Mouse (Mus musculus): ENCODE results near the gene Ghrhr.

DNA sequence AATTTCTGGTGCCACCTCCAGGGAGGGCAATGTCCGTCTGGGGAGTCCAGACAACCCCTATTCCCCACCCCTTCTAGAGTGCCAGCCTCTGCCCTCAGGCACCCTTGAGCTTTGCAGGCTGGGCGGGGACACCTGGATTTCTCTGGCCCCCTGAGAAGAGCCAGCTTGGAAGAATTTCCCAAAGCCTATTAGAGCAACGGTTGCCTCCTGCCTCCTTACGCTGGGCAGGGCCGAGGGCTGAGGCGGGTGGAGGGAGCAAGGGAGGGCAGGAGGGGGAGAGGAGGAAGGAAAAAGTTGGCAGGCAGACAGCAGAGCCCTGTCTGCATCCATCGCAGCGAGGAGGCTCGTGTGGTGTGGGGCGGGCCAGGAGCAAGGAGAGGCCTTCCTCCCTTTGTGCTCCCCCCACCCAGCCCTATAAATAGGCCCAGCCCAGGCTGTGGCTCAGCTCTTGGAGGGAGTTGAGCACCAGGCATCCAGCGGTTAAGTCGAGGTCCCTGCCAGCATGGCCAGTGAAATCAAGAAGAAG, 40.0 kb upstream of the Ghrhr start, which contains the start of gene Aqp1:
- no peak for TF ChIP-seq HCFC1 (IDR thresholded peaks at IDR 0.05; ENCODE audit: low read depth, low read length)
- TF ChIP-seq CHD2 (IDR thresholded peaks at IDR 0.05; ENCODE audit: low read length): no peak
- TF ChIP-seq SIN3A (IDR thresholded peaks at IDR 0.05; ENCODE audit: low read length): no peak
- TF ChIP-seq POLR2A (IDR thresholded peaks at IDR 0.05; ENCODE audit: control insufficient read depth in 1 of 2, insufficient read depth in 1 of 2, low read depth in 1 of 2, low read length in 2 of 2, poor library complexity in 1 of 2): peak in 1 of 2 experiments; percentile 67; a peak in 2 of 4 replicates
- no peak for TF ChIP-seq CTCF (IDR thresholded peaks at IDR 0.05 in 2 of 3, conservative IDR thresholded peaks at IDR 0.05 in 1 of 3; ENCODE audit: control insufficient read depth in 1 of 3, insufficient read depth in 1 of 3, low read depth in 2 of 3, low read length in 3 of 3, poor library complexity in 1 of 3, severe bottlenecking in 1 of 3)
- TF ChIP-seq SMC3 (IDR thresholded peaks at IDR 0.05; ENCODE audit: low read depth, low read length): no peak
- TF ChIP-seq USF1 (IDR thresholded peaks at IDR 0.05; ENCODE audit: low read depth, low read length): no peak
- no peak for TF ChIP-seq ZNF384 (IDR thresholded peaks at IDR 0.05; ENCODE audit: low read depth, low read length)
- TF ChIP-seq MAX (IDR thresholded peaks at IDR 0.05; ENCODE audit: low read length): no peak
- TF ChIP-seq POLR2AphosphoS2 (IDR thresholded peaks at IDR 0.05; ENCODE audit: low read length): no peak
- no peak for TF ChIP-seq KAT2A (conservative IDR thresholded peaks at IDR 0.05; ENCODE audit: low read depth, low read length)
